Mouse (Mus musculus): ENCODE measurements around the gene Ccdc97. TPM values are rescaled to one million over a fixed set of nuclear protein-coding genes. Genes with fewer than 3 reads are reported as not detected.
A peak's percentile ranks its signal among the peaks of the same experiment; 100 is the strongest.
"Not testable (repeated sequence)": the region's sequence is repeated elsewhere in the genome, so short reads cannot be mapped to it uniquely, and the experiment has no call there.

The Ccdc97 gene
- polyA plus RNA-seq, 1 experiment from 2014 or later = 23.4 TPM

- Histone ChIP-seq H3K9ac (no peak overlapping the region), H3K9me3 (no peaks in the 10 kb centered on the region), H3K4me1 (peaks cover 1% of the 10 kb centered on the region), H3K27me3 (no peaks in the 10 kb centered on the region), H3K4me3 (no peak overlapping the region), H3K27ac (no peak overlapping the region), H3K4me2 (no peak overlapping the region), H3K36me3 (peaks cover 98% of the 10 kb centered on the region)
- WGBS = 84% methylated on average over 3 of the region's 3 CpGs
- ATAC-seq (ENCODE audit: insufficient number of reproducible peaks, low FRiP score, low TSS enrichment, low read depth) = no peak
Observed at GRCm38 (mm10) chr7:25746844-25747243, 28.0 kb upstream of the Ccdc97 start.

- ATAC-seq (ENCODE audit: insufficient number of reproducible peaks, low FRiP score, low TSS enrichment, low read depth) = no peak
- Histone ChIP-seq H3K4me2 (no peak overlapping the region), H3K4me3 (no peak overlapping the region), H3K27ac (no peak overlapping the region), H3K9ac (no peak overlapping the region), H3K4me1 (no peaks in the 10 kb centered on the region), H3K9me3 (no peaks in the 10 kb centered on the region), H3K27me3 (no peaks in the 10 kb centered on the region), H3K36me3 (peaks cover 94% of the 10 kb centered on the region)
- 90% methylated on average over 3 of the region's 3 CpGs for WGBS
Observed at GRCm38 (mm10) chr7:25738277-25738676, 19.4 kb upstream of the Ccdc97 start.

GRCm38 (mm10) chr7:25736920-25737319 is 18.0 kb upstream of the Ccdc97 start:
- Histone ChIP-seq H3K4me1 (no peaks in the 10 kb centered on the region), H3K27ac (no peak overlapping the region), H3K9me3 (no peaks in the 10 kb centered on the region), H3K36me3 (peaks cover 94% of the 10 kb centered on the region), H3K4me2 (no peak overlapping the region), H3K27me3 (no peaks in the 10 kb centered on the region), H3K9ac (no peak overlapping the region), H3K4me3 (no peak overlapping the region)
- no peak for ATAC-seq (ENCODE audit: insufficient number of reproducible peaks, low FRiP score, low TSS enrichment, low read depth)
- 91% methylated on average over 2 of the region's 2 CpGs for WGBS

GRCm38 (mm10) chr7:25734991-25735390 is 16.1 kb upstream of the Ccdc97 start:
- Histone ChIP-seq H3K4me3 (no peak overlapping the region), H3K36me3 (peaks cover 91% of the 10 kb centered on the region), H3K9ac (no peak overlapping the region), H3K27ac (no peak overlapping the region), H3K4me1 (no peaks in the 10 kb centered on the region), H3K27me3 (no peaks in the 10 kb centered on the region), H3K9me3 (no peaks in the 10 kb centered on the region), H3K4me2 (no peak overlapping the region)
- 69% methylated on average over 4 of the region's 4 CpGs for WGBS
- ATAC-seq (ENCODE audit: insufficient number of reproducible peaks, low FRiP score, low TSS enrichment, low read depth) = no peak

- Histone ChIP-seq H3K4me3 (no peak overlapping the region), H3K9ac (no peak overlapping the region), H3K27ac (no peak overlapping the region), H3K36me3 (peaks cover 93% of the 10 kb centered on the region), H3K9me3 (no peaks in the 10 kb centered on the region), H3K4me1 (no peaks in the 10 kb centered on the region), H3K4me2 (no peak overlapping the region), H3K27me3 (no peaks in the 10 kb centered on the region)
- ATAC-seq (ENCODE audit: insufficient number of reproducible peaks, low FRiP score, low TSS enrichment, low read depth) = no peak
- WGBS = 90% methylated on average over 8 of the region's 8 CpGs
Observed at GRCm38 (mm10) chr7:25731294-25732055, 12.6 kb upstream of the Ccdc97 start.

GRCm38 (mm10) chr7:25729862-25730261 is 11.0 kb upstream of the Ccdc97 start:
- no peak for ATAC-seq (ENCODE audit: insufficient number of reproducible peaks, low FRiP score, low TSS enrichment, low read depth)
- Histone ChIP-seq H3K9me3 (no peaks in the 10 kb centered on the region), H3K4me3 (no peak overlapping the region), H3K4me2 (no peak overlapping the region), H3K4me1 (no peaks in the 10 kb centered on the region), H3K27me3 (no peaks in the 10 kb centered on the region), H3K27ac (no peak overlapping the region), H3K36me3 (peaks cover 94% of the 10 kb centered on the region), H3K9ac (no peak overlapping the region)
- 69% methylated on average over 2 of the region's 2 CpGs for WGBS

- WGBS = 44% methylated on average over 2 of the region's 2 CpGs
- no peaks in the 10 kb centered on the region for H3K4me1 ChIP-seq
- H3K36me3 ChIP-seq = peaks cover 94% of the 10 kb centered on the region
- H3K27ac ChIP-seq = no peak overlapping the region
- H3K4me2 ChIP-seq = no peak overlapping the region
- H3K9me3 ChIP-seq = no peaks in the 10 kb centered on the region
- no peaks in the 10 kb centered on the region for H3K27me3 ChIP-seq
- ATAC-seq (ENCODE audit: insufficient number of reproducible peaks, low FRiP score, low TSS enrichment, low read depth) = no peak
- no peak overlapping the region for H3K4me3 ChIP-seq
- no peak overlapping the region for H3K9ac ChIP-seq
Observed at GRCm38 (mm10) chr7:25729396-25729795, 10.5 kb upstream of the Ccdc97 start.

- Histone ChIP-seq H3K4me1 (no peaks in the 10 kb centered on the region), H3K9me3 (no peaks in the 10 kb centered on the region), H3K27ac (no peak overlapping the region), H3K36me3 (peaks cover 96% of the 10 kb centered on the region), H3K9ac (no peak overlapping the region), H3K4me3 (no peak overlapping the region), H3K4me2 (no peak overlapping the region), H3K27me3 (no peaks in the 10 kb centered on the region)
- WGBS = 82% methylated on average over 5 of the region's 5 CpGs
- no peak for ATAC-seq (ENCODE audit: insufficient number of reproducible peaks, low FRiP score, low TSS enrichment, low read depth)
Observed at GRCm38 (mm10) chr7:25727800-25728199, 8.9 kb upstream of the Ccdc97 start.

- no peak overlapping the region for H3K9ac ChIP-seq
- no peak for ATAC-seq (ENCODE audit: insufficient number of reproducible peaks, low FRiP score, low TSS enrichment, low read depth)
Observed at GRCm38 (mm10) chr7:25725886-25726285, 7.0 kb upstream of the Ccdc97 start.

GRCm38 (mm10) chr7:25721776-25722175 is 2.9 kb upstream of the Ccdc97 start:
- not testable (repeated sequence) for H3K27ac ChIP-seq; H3K4me3 ChIP-seq; H3K4me2 ChIP-seq; H3K9me3 ChIP-seq; H3K27me3 ChIP-seq; H3K9ac ChIP-seq; ATAC-seq (ENCODE audit: insufficient number of reproducible peaks, low FRiP score, low TSS enrichment, low read depth)
- H3K4me1 ChIP-seq = peaks cover 22% of the 10 kb centered on the region
- H3K36me3 ChIP-seq = peaks cover 64% of the 10 kb centered on the region

More at GRCm38 (mm10) chr7:25725886-25726285, 7.0 kb upstream of the Ccdc97 start:
- Histone ChIP-seq H3K9me3 (no peaks in the 10 kb centered on the region), H3K27ac (no peak overlapping the region), H3K4me2 (no peak overlapping the region), H3K4me3 (no peak overlapping the region), H3K4me1 (no peaks in the 10 kb centered on the region), H3K27me3 (no peaks in the 10 kb centered on the region), H3K36me3 (peaks cover 91% of the 10 kb centered on the region)
- WGBS = 88% methylated on average over 19 of the region's 19 CpGs

GRCm38 (mm10) chr7:25720760-25721159 is 1.9 kb upstream of the Ccdc97 start:
- no peak for ATAC-seq (ENCODE audit: insufficient number of reproducible peaks, low FRiP score, low TSS enrichment, low read depth)
- Histone ChIP-seq H3K27ac (no peak overlapping the region), H3K27me3 (no peaks in the 10 kb centered on the region), H3K36me3 (peaks cover 62% of the 10 kb centered on the region), H3K4me3 (no peak overlapping the region), H3K9ac (no peak overlapping the region), H3K4me2 (no peak overlapping the region), H3K9me3 (no peaks in the 10 kb centered on the region), H3K4me1 (peaks cover 22% of the 10 kb centered on the region)
- WGBS = 92% methylated on average over 5 of the region's 5 CpGs

- Histone ChIP-seq H3K4me1 (peaks cover 22% of the 10 kb centered on the region), H3K4me3 (no peak overlapping the region), H3K27ac (peak overlapping the region; percentile 90; the same call in 1 of the 2 replicates)
Observed at GRCm38 (mm10) chr7:25719761-25720610, 1.1 kb upstream of the Ccdc97 start.

More at GRCm38 (mm10) chr7:25719761-25720610, 1.1 kb upstream of the Ccdc97 start:
- H3K36me3 ChIP-seq = peaks cover 62% of the 10 kb centered on the region
- 58% methylated on average over 10 of the region's 10 CpGs for WGBS
- H3K27me3 ChIP-seq = no peaks in the 10 kb centered on the region
- peak overlapping the region; percentile 76; the same call in 1 of the 2 replicates for H3K4me2 ChIP-seq
- H3K9me3 ChIP-seq = no peaks in the 10 kb centered on the region
- ATAC-seq (ENCODE audit: insufficient number of reproducible peaks, low FRiP score, low TSS enrichment, low read depth) = peak; percentile 42; the same call in 1 of the 2 replicates
- no peak overlapping the region for H3K9ac ChIP-seq

Measured in limb, embryonic 15.5 days (tissue).